Mouse (Mus musculus) C2C12 (cell line): ENCODE data around the gene Clns1a. TPM values are rescaled to one million over a fixed set of nuclear protein-coding genes. Genes with fewer than 3 reads are reported as not detected.

Source experiments
- H3K27me3 ChIP-seq: one replicate; pipeline ENCODE4 v1.6.1; 2011; ENCODE audit not compliant: control insufficient read depth, insufficient read depth, insufficient read length
- H3K36me3 ChIP-seq: one replicate; pipeline ENCODE4 v1.6.1; 2011; ENCODE audit not compliant: control insufficient read depth, insufficient read depth
- H3K4me3 ChIP-seq: one replicate; pipeline ENCODE4 v1.5.1; 2011; ENCODE audit warnings: mild to moderate bottlenecking, control low read depth; ENCODE audit not compliant: poor library complexity, insufficient read depth, severe bottlenecking
- H3K79me2 ChIP-seq: one replicate; pipeline ENCODE4 v1.6.1; 2011; ENCODE audit not compliant: control insufficient read depth, insufficient read depth
- H3K79me3 ChIP-seq: one replicate; pipeline ENCODE4 v1.6.1; 2011; ENCODE audit warnings: low read depth, control low read depth
- H3ac ChIP-seq: one replicate; pipeline ENCODE3; 2011; ENCODE audit warnings: low read depth; ENCODE audit not compliant: control insufficient read depth, insufficient read length
- CEBPB ChIP-seq: IDR thresholded peaks from one replicate; pipeline ENCODE4 v1.6.1; 2011; ENCODE audit warnings: low read depth, mild to moderate bottlenecking, control low read depth, moderate library complexity
- CTCF ChIP-seq: IDR thresholded peaks from one replicate; pipeline ENCODE4 v1.5.1; 2011; ENCODE audit not compliant: control insufficient read depth, insufficient read depth, insufficient read length
- FOSL1 ChIP-seq: IDR thresholded peaks from one replicate; pipeline ENCODE4 v1.8.0; 2011; ENCODE audit warnings: mild to moderate bottlenecking, low read length; ENCODE audit not compliant: poor library complexity, insufficient read depth, severe bottlenecking
- MAX ChIP-seq: IDR thresholded peaks from one replicate; pipeline ENCODE4 v1.6.1; 2011; ENCODE audit warnings: mild to moderate bottlenecking, control low read depth
- MYOD1 ChIP-seq: IDR thresholded peaks from one replicate; pipeline ENCODE4 v1.6.1; 2011; ENCODE audit warnings: low read depth; ENCODE audit not compliant: control insufficient read depth, insufficient read length
- MYOG ChIP-seq: IDR thresholded peaks from one replicate; pipeline ENCODE4 v1.6.1; 2011; ENCODE audit not compliant: control insufficient read depth, insufficient read length; ENCODE audit errors: extremely low read depth
- USF1 ChIP-seq: IDR thresholded peaks from one replicate; pipeline ENCODE4 v1.6.1; 2011; ENCODE audit warnings: low read depth, mild to moderate bottlenecking, control low read depth, moderate library complexity
- long read RNA-seq, 2 experiments: library from polyadenylated mRNA; unstranded; transcript quantifications; one replicate each; pipeline ENCODE4 v2.0.0; 2019 to 2020
- polyA plus RNA-seq: library from polyadenylated mRNA; unstranded; fragments of >200 nt; fragmentation: generic; extraction: Trizol; gene quantifications from one replicate; pipeline ENCODE4 v1.2.1, GENCODE M21; 2012; ENCODE audit warnings: missing spikeins

Gene Clns1a
- polyA plus RNA-seq: 66.5 TPM
- long read RNA-seq, experiment 1, transcript Clns1a-201 (7 exons, 1,504 nt): major isoform, 65 of 74 reads
- long read RNA-seq, experiment 1, partial matches to known transcripts: 1 of 74 reads
- long read RNA-seq, experiment 1, other reads (novel, unspliced or antisense): 5 of 74 reads
- long read RNA-seq, experiment 2, transcript Clns1a-201 (7 exons, 1,504 nt): major isoform, 224 of 233 reads
- long read RNA-seq, experiment 2, partial matches to known transcripts: 1 of 233 reads
- long read RNA-seq, experiment 2, other reads (novel, unspliced or antisense): 7 of 233 reads

DNA sequence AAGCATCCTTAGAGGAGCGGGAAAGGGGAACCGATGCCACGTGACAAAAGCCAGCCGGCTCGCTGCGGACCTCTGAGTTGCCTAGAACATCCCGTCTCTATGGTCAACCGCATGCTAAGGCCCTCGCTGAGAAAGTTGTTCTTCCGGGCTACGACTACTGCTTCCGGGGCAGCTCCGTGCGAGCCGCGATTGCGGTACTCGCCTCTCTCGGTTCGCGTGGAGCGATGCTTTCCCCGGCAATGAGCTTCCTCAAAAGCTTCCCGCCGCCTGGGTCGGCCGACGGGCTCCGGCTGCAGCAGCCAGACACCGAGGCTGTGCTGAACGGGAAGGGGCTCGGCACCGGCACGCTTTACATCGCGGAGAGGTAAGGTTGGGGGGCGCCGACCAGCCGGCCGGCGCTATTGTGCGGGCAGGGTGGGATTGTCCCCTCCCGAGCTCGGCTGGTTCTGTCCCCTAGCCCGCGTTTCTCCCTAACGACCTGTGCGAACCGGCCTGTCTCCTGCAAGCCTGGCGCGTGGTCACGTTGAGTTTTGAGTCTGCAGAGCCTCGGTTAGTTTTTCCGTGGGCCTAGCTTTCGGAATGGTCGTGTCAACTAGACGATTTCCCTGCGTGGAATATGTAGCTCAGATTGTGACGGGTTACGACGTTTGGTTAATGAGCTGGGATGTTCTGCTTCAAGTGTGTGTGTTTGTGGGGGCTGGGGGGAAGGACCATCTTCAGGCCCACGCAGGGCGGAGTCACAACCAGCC, at the start of gene Clns1a:
TSS of gene Clns1a (plus strand) at position 129 of the 749 bp plus-strand sequence.
- Histone ChIP-seq H3K36me3 (no peaks in the 10 kb centered on the region), H3K79me3 (peaks cover 43% of the 10 kb centered on the region), H3K79me2 (peaks cover 55% of the 10 kb centered on the region), H3K27me3 (no peaks in the 10 kb centered on the region), H3K4me3 (peak within 1 kb of the TSS; percentile 85), H3ac (peak within 1 kb of the TSS; percentile 88)
- TF ChIP-seq USF1 (peak; percentile 91), MAX (peak; percentile 95), MYOG (no peak)

DNA sequence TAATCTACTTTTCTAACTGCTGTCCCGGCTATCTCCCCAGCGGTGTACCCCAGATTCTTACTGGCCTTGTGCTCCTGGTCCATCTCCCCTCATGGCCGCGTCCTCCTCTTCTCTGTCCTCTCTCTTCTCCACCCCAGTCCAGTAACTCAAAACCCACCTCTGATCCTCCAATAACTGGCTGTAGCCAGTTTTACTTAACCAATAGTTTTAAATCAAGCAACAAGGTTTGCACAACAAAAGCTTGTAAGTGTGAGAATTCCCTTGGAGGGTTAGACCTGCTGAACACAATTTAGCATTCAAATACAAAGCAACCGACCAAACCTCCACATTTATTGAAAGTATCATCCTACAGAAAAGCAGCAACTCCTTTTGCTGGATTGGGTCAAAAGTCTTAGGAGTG, 48.8 kb upstream of the Clns1a start:
- H3K4me3 ChIP-seq: no peak overlapping the region

GRCm38 (mm10) chr7:97650729-97651128, 45.7 kb upstream of the Clns1a start:
- no peaks in the 10 kb centered on the region for H3K27me3 ChIP-seq
- no peaks in the 10 kb centered on the region for H3K79me3 ChIP-seq
- no peak overlapping the region for H3ac ChIP-seq
- peaks cover 13% of the 10 kb centered on the region for H3K36me3 ChIP-seq
- no peak overlapping the region for H3K4me3 ChIP-seq
- TF ChIP-seq CTCF (no peak), USF1 (no peak), MAX (no peak), MYOD1 (no peak), FOSL1 (no peak), CEBPB (no peak), MYOG (no peak)
- H3K79me2 ChIP-seq: no peaks in the 10 kb centered on the region

More for the DNA sequence above, 48.8 kb upstream of the Clns1a start:
- Histone ChIP-seq H3K79me2 (no peaks in the 10 kb centered on the region), H3K27me3 (no peaks in the 10 kb centered on the region), H3ac (no peak overlapping the region), H3K36me3 (no peaks in the 10 kb centered on the region), H3K79me3 (no peaks in the 10 kb centered on the region)
- TF ChIP-seq MYOG (no peak), MAX (no peak), CEBPB (no peak), CTCF (no peak), FOSL1 (no peak), MYOD1 (no peak)

DNA sequence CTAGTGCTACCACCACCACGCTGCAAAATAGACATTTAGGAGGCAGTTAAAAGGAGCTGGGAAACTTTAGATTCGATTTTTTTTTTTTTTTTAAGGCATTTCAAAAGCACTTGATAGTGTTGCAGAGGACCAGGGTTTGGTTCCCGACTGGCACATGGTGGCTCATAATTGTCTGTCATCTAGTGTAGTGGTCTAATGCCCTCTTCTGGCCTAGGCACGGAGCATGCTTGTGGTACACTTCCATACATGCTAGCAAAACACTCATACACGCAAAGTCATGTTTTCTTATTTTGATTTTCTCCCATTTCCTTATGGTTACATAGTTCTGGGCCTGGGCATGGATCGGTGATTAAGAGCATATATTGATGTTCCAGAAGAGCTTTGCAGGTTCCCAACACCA, 40.3 kb upstream of the Clns1a start:
- Histone ChIP-seq H3K27me3 (no peaks in the 10 kb centered on the region), H3K4me3 (no peak overlapping the region), H3K79me2 (no peaks in the 10 kb centered on the region), H3ac (no peak overlapping the region), H3K36me3 (peaks cover 15% of the 10 kb centered on the region), H3K79me3 (no peaks in the 10 kb centered on the region)
- TF ChIP-seq USF1: no peak
- no peak for TF ChIP-seq CTCF
- no peak for TF ChIP-seq MAX

GRCm38 (mm10) chr7:97661634-97662033, 34.8 kb upstream of the Clns1a start:
- no peaks in the 10 kb centered on the region for H3K79me3 ChIP-seq
- peaks cover 19% of the 10 kb centered on the region for H3K36me3 ChIP-seq

More at GRCm38 (mm10) chr7:97661634-97662033, 34.8 kb upstream of the Clns1a start:
- Histone ChIP-seq H3K27me3 (no peaks in the 10 kb centered on the region), H3K4me3 (no peak overlapping the region), H3K79me2 (no peaks in the 10 kb centered on the region), H3ac (no peak overlapping the region)
- TF ChIP-seq USF1 (no peak), MYOG (no peak), FOSL1 (no peak), CTCF (no peak), MYOD1 (no peak), MAX (no peak), CEBPB (no peak)
